ENCODE assay signal across 8 mouse cellular contexts in genomic region chr2:30827749-30828475, GRCm38 (mm10). TPM values are rescaled to one million over a fixed set of nuclear protein-coding genes. Genes with fewer than 3 reads are reported as not detected.
DNase-seq lines count a peak whose midpoint lies in the region; TF ChIP-seq lines count a peak whose summit lies in the region.

No protein-coding gene starts in this region.

- peak; percentile 83 for DNase-seq in WW6 (ENCODE audit: low read depth, low spot score)
- peak; percentile 97 to 99 for DNase-seq in cerebellum, postnatal 4 days (ENCODE audit: low spot score in 2 of 2)
- peak; percentile 96 for DNase-seq in gastrocnemius, adult 2 months
- peak; percentile 81 for DNase-seq in hindlimb bud, embryonic 11.5 days (ENCODE audit: extremely low spot score, low read depth, low spot score)
- DNase-seq in left cerebral cortex, adult 8-10 months (ENCODE audit: low spot score in 2 of 2), result peak; percentile 85 to 97
- peak; percentile 95 to 97 for DNase-seq in right cerebral cortex, postnatal 10 days (ENCODE audit: low spot score in 2 of 2)
- peak; percentile 98 for DNase-seq in urinary bladder, postnatal 25 days (ENCODE audit: low spot score)

- TF ChIP-seq CTCF in gastrocnemius, adult 2 months (IDR thresholded peaks at IDR 0.05), result peak; percentile 95

- H3K27ac ChIP-seq in gastrocnemius, adult 2 months, result peak overlapping the region; percentile 88

- peak overlapping the region; percentile 91 for H3K4me3 ChIP-seq in gastrocnemius, adult 2 months
- peak overlapping the region; percentile 99 for H3K4me3 ChIP-seq in megakaryocyte, embryonic 14.5 days (replicated peaks)

- intact Hi-C loops in gastrocnemius, adult 2 months (cut with DNase I), result no loop called here

- peaks cover 37% of the 10 kb centered on the region for H3K4me1 ChIP-seq in megakaryocyte, embryonic 14.5 days

- H3K36me3 ChIP-seq in megakaryocyte, embryonic 14.5 days (replicated peaks; ENCODE audit: low read length), result peaks cover 42% of the 10 kb centered on the region

- H3K27me3 ChIP-seq in megakaryocyte, embryonic 14.5 days (replicated peaks), result peaks cover 19% of the 10 kb centered on the region

- H3K9me3 ChIP-seq in megakaryocyte, embryonic 14.5 days, result no peaks in the 10 kb centered on the region

RNA-seq across cellular contexts. Expression of gene Asb6, which starts 2.2 kb away (rescaled TPM):
- total RNA-seq in gastrocnemius, adult 2 months (2021), result 1 to 10 TPM; 7.0 TPM
- total RNA-seq in left cerebral cortex, adult 8-10 months (2022), result 10 to 100 TPM; 29.6 to 41.9 (median 38.2) TPM
- polyA plus RNA-seq in megakaryocyte, embryonic 14.5 days (2012; ENCODE audit: insufficient read depth, low replicate concordance), result 14.8 and 21.5 TPM in 2 replicates

RNA-seq across cellular contexts. Expression of gene Prrx2, which starts 6.9 kb away (rescaled TPM):
- total RNA-seq in gastrocnemius, adult 2 months (2021), result 1 to 10 TPM; 1.2 to 4.2 TPM
- total RNA-seq in left cerebral cortex, adult 8-10 months (2022), result 1 to 10 TPM; 2.1 to 3.1 (median 2.9) TPM
- not detected in 2 replicates for polyA plus RNA-seq in megakaryocyte, embryonic 14.5 days (2012; ENCODE audit: insufficient read depth, low replicate concordance)

RNA-seq across cellular contexts. Expression of gene Ntmt1, which starts 20.3 kb away (rescaled TPM):
- 10 to 100 TPM; 14.3 to 15.6 TPM for total RNA-seq in gastrocnemius, adult 2 months (2021)
- total RNA-seq in left cerebral cortex, adult 8-10 months (2022), result 10 to 100 TPM; 30.5 to 38.9 (median 34.4) TPM
- 10.3 and 36.9 TPM in 2 replicates for polyA plus RNA-seq in megakaryocyte, embryonic 14.5 days (2012; ENCODE audit: insufficient read depth, low replicate concordance)

RNA-seq across cellular contexts. Expression of gene 1700001O22Rik, which starts 24.5 kb away (rescaled TPM):
- 10 to 100 TPM in 1 of 2 experiments, under 1 TPM in 1; 0.33 to 22.0 TPM for total RNA-seq in gastrocnemius, adult 2 months (2021)
- total RNA-seq in left cerebral cortex, adult 8-10 months (2022), result 1 to 10 TPM; 7.7 to 9.5 (median 9.3) TPM
- not detected in 2 replicates for polyA plus RNA-seq in megakaryocyte, embryonic 14.5 days (2012; ENCODE audit: insufficient read depth, low replicate concordance)

Comparison
In these comparisons a context has a peak if more than half of its experiments do, and no peak if none do; other contexts are left out.
1. Peak in every context shown above with its lines: DNase-seq, H3K4me3 ChIP-seq and H3K27ac ChIP-seq.